Mouse (Mus musculus) myocyte (in vitro differentiated cells): ENCODE results near the gene OR5BS1P.

ENCODE experiments used
- CEBPB ChIP-seq: IDR thresholded peaks from 2 replicates; pipeline ENCODE4 v1.6.1; 2011; ENCODE audit warnings: mild to moderate bottlenecking, moderate library complexity; ENCODE audit not compliant: poor library complexity, insufficient read depth, severe bottlenecking
- E2F4 ChIP-seq: IDR thresholded peaks from one replicate; pipeline ENCODE4 v1.6.1; 2011; ENCODE audit warnings: mild to moderate bottlenecking, control low read depth, moderate library complexity; ENCODE audit not compliant: insufficient read depth
- MAX ChIP-seq: IDR thresholded peaks from one replicate; pipeline ENCODE4 v1.6.1; 2011; ENCODE audit warnings: low read depth, mild to moderate bottlenecking, control low read depth
- MYOD1 ChIP-seq, 3 experiments: IDR thresholded peaks; one replicate each; pipeline ENCODE4 v1.6.1; 2011; ENCODE audit warnings: control low read depth in 2 of 3, low read depth in 2 of 3, mild to moderate bottlenecking in 2 of 3, moderate library complexity in 1 of 3; ENCODE audit not compliant: insufficient read length in 2 of 3, control insufficient read depth in 1 of 3
- MYOG ChIP-seq, 3 experiments: IDR thresholded peaks; one replicate each; pipeline ENCODE4 v1.6.1; 2011; ENCODE audit warnings: control low read depth in 2 of 3, low read depth in 2 of 3, mild to moderate bottlenecking in 2 of 3; ENCODE audit not compliant: insufficient read length in 2 of 3, control insufficient read depth in 1 of 3, insufficient read depth in 1 of 3
- POLR2A ChIP-seq: IDR thresholded peaks from one replicate; pipeline ENCODE4 v1.6.1; 2011; ENCODE audit warnings: low read depth, mild to moderate bottlenecking, control low read depth, moderate library complexity; ENCODE audit not compliant: insufficient read length
- POLR2AphosphoS2 ChIP-seq: IDR thresholded peaks from one replicate; pipeline ENCODE4 v1.6.1; 2011; ENCODE audit warnings: low read depth, control low read depth; ENCODE audit not compliant: insufficient read length
- REST ChIP-seq: IDR thresholded peaks from one replicate; pipeline ENCODE4 v1.6.1; 2011; ENCODE audit warnings: mild to moderate bottlenecking, control low read depth, moderate library complexity; ENCODE audit not compliant: insufficient read depth, insufficient read length
- SRF ChIP-seq: IDR thresholded peaks from one replicate; pipeline ENCODE4 v1.6.1; 2011; ENCODE audit warnings: low read depth; ENCODE audit not compliant: control insufficient read depth, insufficient read length
- TCF12 ChIP-seq: IDR thresholded peaks from one replicate; pipeline ENCODE4 v1.6.1; 2011; ENCODE audit warnings: mild to moderate bottlenecking, control low read depth; ENCODE audit not compliant: poor library complexity, insufficient read depth, severe bottlenecking
- TCF3 ChIP-seq: IDR thresholded peaks from one replicate; pipeline ENCODE4 v1.6.1; 2011; ENCODE audit warnings: low read depth, control low read depth; ENCODE audit not compliant: insufficient read length
- USF1 ChIP-seq: IDR thresholded peaks from one replicate; pipeline ENCODE4 v1.6.1; 2011; ENCODE audit warnings: low read depth, mild to moderate bottlenecking, control low read depth, moderate library complexity

DNA sequence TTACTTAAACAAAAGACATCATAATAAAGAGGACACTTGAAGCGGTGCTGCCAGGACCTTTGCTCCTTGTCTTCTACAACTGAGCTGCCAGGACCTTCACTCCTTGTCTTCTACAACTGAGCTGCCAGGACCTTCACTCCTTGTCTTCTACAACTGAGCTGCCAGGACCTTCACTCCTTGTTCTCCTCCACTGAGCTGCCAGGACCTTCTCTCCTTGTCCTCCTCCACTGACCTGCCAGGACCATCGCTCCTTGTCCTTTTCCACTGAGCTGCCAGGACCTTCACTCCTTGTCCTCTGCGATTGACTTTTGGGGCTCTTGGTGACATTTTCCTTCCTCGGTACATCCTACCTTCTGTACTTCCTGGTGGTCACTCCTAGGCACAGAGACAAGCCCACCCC is 21.2 kb upstream of the OR5BS1P start:
- TF ChIP-seq E2F4 = no peak
- no peak for TF ChIP-seq POLR2A
- no peak for TF ChIP-seq POLR2AphosphoS2
- TF ChIP-seq CEBPB = no peak
- no peak for TF ChIP-seq TCF12
- TF ChIP-seq USF1 = no peak
- TF ChIP-seq MAX = no peak
- no peak for TF ChIP-seq MYOD1 (IDR thresholded peaks at IDR 0.05; ENCODE audit: control insufficient read depth in 1 of 3, insufficient read length in 2 of 3, low read depth in 2 of 3)
- no peak for TF ChIP-seq MYOG (IDR thresholded peaks at IDR 0.05; ENCODE audit: control insufficient read depth in 1 of 3, insufficient read depth in 1 of 3, insufficient read length in 2 of 3, low read depth in 2 of 3)
- no peak for TF ChIP-seq TCF3
- TF ChIP-seq REST = no peak
- no peak for TF ChIP-seq SRF
